Mouse (Mus musculus): ENCODE data around the gene Mfap5.
"Not testable (repeated sequence)": the region's sequence is repeated elsewhere in the genome, so short reads cannot be mapped to it uniquely, and the experiment has no call there.

The Mfap5 gene

DNA sequence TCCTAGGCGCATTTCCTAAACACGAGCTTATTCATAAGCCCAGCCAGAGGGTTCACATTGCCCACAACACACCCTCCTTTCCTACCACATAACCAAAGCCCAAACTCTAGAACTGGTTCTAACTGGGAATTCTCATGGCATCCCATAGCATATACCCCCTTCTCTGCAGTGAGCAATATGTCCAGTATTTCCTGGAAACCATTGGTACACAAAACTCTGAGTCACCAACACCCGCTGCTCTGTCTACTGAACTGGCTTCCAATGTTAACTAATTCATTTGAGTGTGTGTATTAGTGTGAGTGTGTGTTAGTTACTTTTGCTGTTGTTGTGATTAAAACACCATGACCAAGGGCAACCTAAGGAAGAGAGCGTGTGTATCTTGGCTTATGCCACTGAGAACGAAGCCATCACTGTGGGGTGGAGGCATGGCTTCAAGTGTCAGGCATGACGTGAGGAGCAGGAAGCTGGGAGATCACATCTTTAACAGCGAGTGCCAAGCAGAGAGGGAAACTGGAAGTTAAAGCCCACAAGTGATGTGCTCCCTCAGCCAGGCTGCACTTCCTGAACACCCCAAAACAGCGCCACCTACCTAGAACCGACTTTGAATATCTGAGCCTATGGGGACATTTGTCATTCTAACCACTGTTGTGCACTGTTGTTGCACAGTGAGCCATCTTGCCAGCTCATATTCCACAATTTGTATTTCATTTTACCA lies 59.6 kb downstream of the Mfap5 start:
- no peak for DNase-seq

DNA sequence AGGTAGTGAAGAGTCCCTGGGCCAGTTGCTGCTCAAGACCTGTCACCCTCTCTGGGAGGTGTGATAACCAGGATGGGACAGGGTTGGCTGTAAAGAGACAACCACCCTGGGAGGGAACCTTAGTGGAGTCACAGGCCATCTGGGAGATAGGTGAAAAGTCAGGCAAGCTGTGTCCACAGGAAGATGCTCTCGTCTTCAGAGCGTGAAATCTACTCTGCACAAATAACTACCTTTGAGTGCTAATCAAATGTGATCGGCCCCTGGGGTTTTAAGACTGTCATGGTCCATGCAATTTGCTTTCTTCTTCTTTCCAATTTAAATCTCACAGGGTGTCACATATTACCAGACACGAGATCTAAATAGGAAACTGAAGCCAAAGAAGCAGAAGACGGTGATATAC lies 63.5 kb downstream of the Mfap5 start:
- no peak for DNase-seq

DNA sequence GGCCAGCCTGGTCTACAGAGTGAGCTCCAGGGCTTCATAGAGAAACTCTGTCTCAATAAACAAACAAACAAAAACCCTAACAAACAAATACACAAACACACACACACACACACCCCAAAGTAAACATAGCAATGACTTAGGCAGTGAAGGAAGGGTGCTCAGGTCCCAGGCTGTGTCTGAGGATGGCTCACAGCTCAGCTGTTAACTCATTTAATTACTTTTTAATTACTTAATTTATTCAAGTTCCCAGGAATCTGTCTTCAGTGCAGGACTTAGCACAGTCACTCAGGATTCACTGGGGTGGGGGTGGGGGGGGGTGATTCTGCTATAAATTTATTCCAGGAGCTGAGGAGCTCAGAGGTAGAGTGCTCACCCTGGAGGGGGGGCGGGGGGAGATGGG lies 64.1 kb downstream of the Mfap5 start:
- no peak for DNase-seq

DNA sequence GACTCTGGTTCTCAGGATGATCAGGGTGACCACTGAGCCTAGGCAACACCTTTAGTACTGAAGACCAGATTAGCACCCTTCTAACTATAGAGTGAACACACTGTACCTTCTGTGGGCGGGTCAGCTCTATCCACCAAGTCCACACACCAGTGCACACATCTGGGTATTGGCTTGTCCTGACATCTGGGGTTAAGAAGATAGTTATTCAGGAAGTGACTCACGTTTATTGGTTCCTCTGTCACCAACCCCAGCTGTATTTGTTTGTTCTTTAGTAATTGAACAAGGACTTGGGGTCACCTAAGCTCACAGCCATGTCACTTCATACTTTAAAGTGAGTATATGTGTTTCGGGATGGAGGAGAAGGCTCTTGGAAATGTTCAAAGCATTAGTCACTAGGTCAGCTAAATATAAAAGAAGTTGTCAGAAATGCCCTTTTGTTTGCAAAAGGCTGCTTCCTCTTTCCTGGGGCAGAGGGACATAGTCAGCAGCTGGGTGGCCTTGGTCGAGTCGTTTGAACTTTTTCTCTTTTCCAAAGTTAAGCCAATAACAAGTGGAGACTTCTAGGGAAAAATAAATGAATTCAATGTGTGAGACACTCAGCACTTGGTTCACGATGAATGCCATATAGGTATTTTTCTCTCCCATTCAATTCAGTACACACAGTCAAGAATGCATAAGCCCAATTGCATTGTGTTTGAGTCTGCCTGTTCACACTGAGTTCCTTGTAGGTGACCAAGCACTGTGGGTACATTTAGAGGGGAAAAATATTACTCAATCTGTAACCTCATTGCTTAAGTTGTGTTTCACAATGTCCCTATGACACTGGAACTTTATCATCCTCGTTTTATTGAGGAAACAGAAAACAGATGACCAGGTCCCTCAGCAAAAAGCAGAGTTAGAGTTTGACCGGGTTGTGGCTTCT lies 65.3 kb downstream of the Mfap5 start:
- no peak for DNase-seq

DNA sequence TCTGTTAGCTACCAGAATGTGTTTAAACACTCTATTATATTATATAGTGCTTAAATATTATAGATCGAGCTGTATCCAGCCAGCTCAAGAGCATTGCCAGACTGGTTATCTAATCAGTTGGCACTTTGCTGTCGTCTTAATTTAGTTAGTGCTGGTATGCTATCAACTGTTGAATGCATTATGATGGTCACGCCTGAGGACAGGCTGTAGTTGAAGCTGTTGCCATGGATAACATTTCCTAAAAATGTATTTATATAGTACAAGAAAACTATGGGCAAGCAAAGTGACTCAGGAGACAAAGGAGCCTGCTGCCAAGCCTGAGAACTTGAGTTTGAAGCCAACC lies 65.9 kb downstream of the Mfap5 start:
- no peak for DNase-seq

DNA sequence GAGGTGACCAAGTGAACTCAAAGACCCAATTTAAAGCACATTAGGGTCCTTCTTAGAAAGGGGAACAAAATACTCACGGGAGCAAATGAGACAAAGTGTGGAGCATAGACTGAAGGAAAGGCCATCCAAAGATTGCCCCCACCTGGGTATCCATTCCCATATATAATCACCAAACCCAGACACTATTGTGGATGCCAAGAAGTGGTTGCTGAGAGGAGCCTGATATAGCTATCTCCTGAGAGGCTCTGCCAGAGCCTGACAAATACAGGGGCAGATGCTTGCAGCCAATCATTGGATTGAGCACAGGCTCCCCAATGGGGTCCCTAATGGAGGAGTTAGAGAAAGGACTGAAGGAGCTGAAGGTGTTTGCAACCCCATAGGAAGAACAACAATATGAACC lies 69.4 kb downstream of the Mfap5 start:
- DNase-seq, result not testable (repeated sequence)

DNA sequence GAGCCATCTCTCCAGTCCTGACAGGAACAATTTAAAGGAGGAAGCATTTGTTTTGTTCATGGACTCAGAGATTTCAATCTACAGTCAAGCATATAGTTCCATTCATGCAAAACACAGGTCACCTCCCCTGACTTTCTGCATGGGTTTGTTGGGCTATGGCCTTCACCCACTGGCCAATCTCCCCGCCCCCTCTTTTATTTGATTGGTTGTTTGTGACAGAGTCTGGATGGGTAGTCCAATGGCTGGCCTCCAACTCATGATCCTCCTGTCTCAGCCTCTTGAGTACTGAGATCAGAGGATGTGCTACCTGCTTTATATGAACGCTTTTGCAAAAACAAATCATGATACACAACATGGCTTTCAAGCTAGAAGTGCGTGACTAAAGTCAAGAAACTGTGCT lies 71.4 kb downstream of the Mfap5 start:
- DNase-seq, result no peak
